Mouse (Mus musculus): ENCODE results near the gene Cacnb4. TPM values are rescaled to one million over a fixed set of nuclear protein-coding genes. Genes with fewer than 3 reads are reported as not detected.

The Cacnb4 gene
- polyA plus RNA-seq, 1 experiment from 2014 or later: 1.7 TPM

GRCm38 (mm10) chr2:52386451-52386850, 290.2 kb downstream of the Cacnb4 start:
- ATAC-seq: no peak
- no peak for TF ChIP-seq CTCF (IDR thresholded peaks at IDR 0.05)
- ChIA-PET POLR2A (no interaction called here), CTCF (no interaction called here)
- in situ Hi-C loops (cut with MboI; ENCODE audit: low pct_unique_long_range_greater_than_20kb): no loop called here
- no peaks in the 10 kb centered on the region for H3K27me3 ChIP-seq
- no peak for DNase-seq (ENCODE audit: low read depth, low spot score)

- in situ Hi-C loops (cut with MboI; ENCODE audit: low pct_unique_long_range_greater_than_20kb): no loop called here
- H3K27me3 ChIP-seq: no peaks in the 10 kb centered on the region
- POLR2A ChIA-PET: interaction anchor here (0.6 kb wide), 1 partner anchor 146 kb away, joined by 3 read pairs; no protein-coding TSS in a partner anchor
- no peak for TF ChIP-seq CTCF (IDR thresholded peaks at IDR 0.05)
- DNase-seq (ENCODE audit: low read depth, low spot score) (no peak), ATAC-seq (no peak)
- CTCF ChIA-PET: no interaction called here
Observed at GRCm38 (mm10) chr2:52386037-52386436, 290.6 kb downstream of the Cacnb4 start.

GRCm38 (mm10) chr2:52378848-52379261, 297.8 kb downstream of the Cacnb4 start:
- DNase-seq (ENCODE audit: low read depth, low spot score): no peak
- CTCF ChIA-PET: no interaction called here

GRCm38 (mm10) chr2:52378448-52378804, 298.2 kb downstream of the Cacnb4 start, which contains the start of gene Neb:
Gene Neb, minus strand, starts transcription at chr2:52378474.
- CTCF ChIA-PET: no interaction called here
- no peak for TF ChIP-seq CTCF (IDR thresholded peaks at IDR 0.05)
- ATAC-seq (no peak), DNase-seq (ENCODE audit: low read depth, low spot score) (no peak)
- H3K27me3 ChIP-seq: no peaks in the 10 kb centered on the region
- POLR2A ChIA-PET: no interaction called here
- in situ Hi-C loops (cut with MboI; ENCODE audit: low pct_unique_long_range_greater_than_20kb): no loop called here

More at GRCm38 (mm10) chr2:52378848-52379261, 297.8 kb downstream of the Cacnb4 start:
- in situ Hi-C loops (cut with MboI; ENCODE audit: low pct_unique_long_range_greater_than_20kb): no loop called here
- no peak for ATAC-seq
- no peak for TF ChIP-seq CTCF (IDR thresholded peaks at IDR 0.05)
- POLR2A ChIA-PET: no interaction called here
- H3K27me3 ChIP-seq: no peaks in the 10 kb centered on the region

Other genes with a start within 250 kb of the Cacnb4 start
- gene Stam2, start 65.5 kb upstream of the Cacnb4 start, polyA plus RNA-seq (2021): 39.4 TPM
- gene Fmnl2, start 181.0 kb upstream of the Cacnb4 start, polyA plus RNA-seq (2021): 14.4 TPM